Mouse (Mus musculus): ENCODE data around the gene Tmem43. TPM values are rescaled to one million over a fixed set of nuclear protein-coding genes. Genes with fewer than 3 reads are reported as not detected.
"Not testable (repeated sequence)": the region's sequence is repeated elsewhere in the genome, so short reads cannot be mapped to it uniquely, and the experiment has no call there.

The Tmem43 gene
- polyA plus RNA-seq, 1 experiment from 2014 or later = 60.9 TPM

- Histone ChIP-seq H3K36me3 (ENCODE audit: control insufficient read depth, insufficient read depth, low read length) (peaks cover 3% of the 10 kb centered on the region; the same call in 1 of the 2 replicates), H3K27ac (ENCODE audit: low read depth, low read length) (no peak overlapping the region), H3K9ac (ENCODE audit: low read length) (no peak overlapping the region), H3K4me3 (ENCODE audit: low read depth, low read length) (no peak overlapping the region), H3K4me2 (ENCODE audit: low read depth) (no peak overlapping the region), H3K27me3 (ENCODE audit: control insufficient read depth, insufficient read depth, low read length) (no peaks in the 10 kb centered on the region), H3K9me3 (ENCODE audit: control insufficient read depth, low read length) (no peaks in the 10 kb centered on the region), H3K4me1 (ENCODE audit: control insufficient read depth, insufficient read depth, low read length) (no peaks in the 10 kb centered on the region)
- 77% methylated on average over 1 of the region's 1 CpGs for WGBS
- ATAC-seq (ENCODE audit: insufficient read depth, low FRiP score, low TSS enrichment) = no peak
- no peak for DNase-seq (ENCODE audit: low spot score)
Measured at GRCm38 (mm10) chr6:91459471-91459870, 14.0 kb upstream of the Tmem43 start.

- peaks cover 6% of the 10 kb centered on the region; the same call in 1 of the 2 replicates for H3K36me3 ChIP-seq (ENCODE audit: control insufficient read depth, insufficient read depth, low read length)
- no peak overlapping the region for H3K4me2 ChIP-seq (ENCODE audit: low read depth)
- H3K9ac ChIP-seq (ENCODE audit: low read length) = no peak overlapping the region
- no peak overlapping the region for H3K27ac ChIP-seq (ENCODE audit: low read depth, low read length)
- 93% methylated on average over 2 of the region's 2 CpGs for WGBS
- no peak overlapping the region for H3K4me3 ChIP-seq (ENCODE audit: low read depth, low read length)
- H3K9me3 ChIP-seq (ENCODE audit: control insufficient read depth, low read length) = no peaks in the 10 kb centered on the region
- no peaks in the 10 kb centered on the region for H3K27me3 ChIP-seq (ENCODE audit: control insufficient read depth, insufficient read depth, low read length)
- no peaks in the 10 kb centered on the region for H3K4me1 ChIP-seq (ENCODE audit: control insufficient read depth, insufficient read depth, low read length)
- ATAC-seq (ENCODE audit: insufficient read depth, low FRiP score, low TSS enrichment) (no peak), DNase-seq (ENCODE audit: low spot score) (no peak)
Measured at GRCm38 (mm10) chr6:91465756-91466155, 7.7 kb upstream of the Tmem43 start.

GRCm38 (mm10) chr6:91467106-91467505 lies 6.4 kb upstream of the Tmem43 start:
- no peak for ATAC-seq (ENCODE audit: insufficient read depth, low FRiP score, low TSS enrichment)
- no peak overlapping the region for H3K27ac ChIP-seq (ENCODE audit: low read depth, low read length)
- DNase-seq (ENCODE audit: low spot score) = no peak
- WGBS = 71% methylated on average over 1 of the region's 1 CpGs
- no peak overlapping the region for H3K9ac ChIP-seq (ENCODE audit: low read length)
- no peaks in the 10 kb centered on the region for H3K9me3 ChIP-seq (ENCODE audit: control insufficient read depth, low read length)
- H3K27me3 ChIP-seq (ENCODE audit: control insufficient read depth, insufficient read depth, low read length) = no peaks in the 10 kb centered on the region
- peaks cover 6% of the 10 kb centered on the region; the same call in 1 of the 2 replicates for H3K36me3 ChIP-seq (ENCODE audit: control insufficient read depth, insufficient read depth, low read length)
- no peak overlapping the region for H3K4me3 ChIP-seq (ENCODE audit: low read depth, low read length)
- H3K4me2 ChIP-seq (ENCODE audit: low read depth) = no peak overlapping the region
- H3K4me1 ChIP-seq (ENCODE audit: control insufficient read depth, insufficient read depth, low read length) = peaks cover 2% of the 10 kb centered on the region; the same call in 1 of the 2 replicates

- WGBS = 92% methylated on average over 2 of the region's 2 CpGs
- no peaks in the 10 kb centered on the region for H3K9me3 ChIP-seq (ENCODE audit: control insufficient read depth, low read length)
- ATAC-seq (ENCODE audit: insufficient read depth, low FRiP score, low TSS enrichment) = no peak
- H3K4me1 ChIP-seq (ENCODE audit: control insufficient read depth, insufficient read depth, low read length) = peaks cover 11% of the 10 kb centered on the region
- DNase-seq (ENCODE audit: low spot score) = no peak
- no peak overlapping the region for H3K4me3 ChIP-seq (ENCODE audit: low read depth, low read length)
- no peak overlapping the region for H3K9ac ChIP-seq (ENCODE audit: low read length)
- H3K27me3 ChIP-seq (ENCODE audit: control insufficient read depth, insufficient read depth, low read length) = no peaks in the 10 kb centered on the region
- no peak overlapping the region for H3K27ac ChIP-seq (ENCODE audit: low read depth, low read length)
- no peak overlapping the region for H3K4me2 ChIP-seq (ENCODE audit: low read depth)
- H3K36me3 ChIP-seq (ENCODE audit: control insufficient read depth, insufficient read depth, low read length) = no peaks in the 10 kb centered on the region; the same call in 1 of the 2 replicates
Measured at GRCm38 (mm10) chr6:91470712-91471111, 2.8 kb upstream of the Tmem43 start.

GRCm38 (mm10) chr6:91471427-91471826 lies 2.1 kb upstream of the Tmem43 start:
- not testable (repeated sequence) for H3K9me3 ChIP-seq (ENCODE audit: control insufficient read depth, low read length); H3K36me3 ChIP-seq (ENCODE audit: control insufficient read depth, insufficient read depth, low read length); H3K27ac ChIP-seq (ENCODE audit: low read depth, low read length); H3K9ac ChIP-seq (ENCODE audit: low read length); H3K4me3 ChIP-seq (ENCODE audit: low read depth, low read length); DNase-seq (ENCODE audit: low spot score); H3K4me2 ChIP-seq (ENCODE audit: low read depth); ATAC-seq (ENCODE audit: insufficient read depth, low FRiP score, low TSS enrichment); H3K27me3 ChIP-seq (ENCODE audit: control insufficient read depth, insufficient read depth, low read length)
- H3K4me1 ChIP-seq (ENCODE audit: control insufficient read depth, insufficient read depth, low read length) = peaks cover 11% of the 10 kb centered on the region
- 89% methylated on average over 3 of the region's 3 CpGs for WGBS

- peak overlapping the region; percentile 75 for H3K4me2 ChIP-seq (ENCODE audit: low read depth)
- no peaks in the 10 kb centered on the region; the same call in 1 of the 2 replicates for H3K36me3 ChIP-seq (ENCODE audit: control insufficient read depth, insufficient read depth, low read length)
- H3K27me3 ChIP-seq (ENCODE audit: control insufficient read depth, insufficient read depth, low read length) = no peaks in the 10 kb centered on the region
- peak overlapping the region; percentile 74 for H3K9ac ChIP-seq (ENCODE audit: low read length)
- no peak overlapping the region for H3K27ac ChIP-seq (ENCODE audit: low read depth, low read length)
- peak overlapping the region; percentile 84 for H3K4me3 ChIP-seq (ENCODE audit: low read depth, low read length)
- DNase-seq (ENCODE audit: low spot score) (no peak), ATAC-seq (ENCODE audit: insufficient read depth, low FRiP score, low TSS enrichment) (no peak)
- H3K4me1 ChIP-seq (ENCODE audit: control insufficient read depth, insufficient read depth, low read length) = peaks cover 11% of the 10 kb centered on the region
- 39% methylated on average over 6 of the region's 6 CpGs for WGBS
- no peaks in the 10 kb centered on the region for H3K9me3 ChIP-seq (ENCODE audit: control insufficient read depth, low read length)
Measured at GRCm38 (mm10) chr6:91472319-91472718, 1.2 kb upstream of the Tmem43 start.

GRCm38 (mm10) chr6:91473805-91474440 lies 420 bp downstream of the Tmem43 start:
- H3K4me3 ChIP-seq (ENCODE audit: low read depth, low read length) = peak overlapping the region; percentile 84
- under 1% methylated on average over 27 of the region's 27 CpGs for WGBS
- H3K9me3 ChIP-seq (ENCODE audit: control insufficient read depth, low read length) = no peaks in the 10 kb centered on the region
- peaks cover 11% of the 10 kb centered on the region for H3K4me1 ChIP-seq (ENCODE audit: control insufficient read depth, insufficient read depth, low read length)
- peak overlapping the region; percentile 86 for H3K4me2 ChIP-seq (ENCODE audit: low read depth)
- 0 out of 2 replicates have a peak overlapping the region, but pooled peaks have one; percentile 10 for H3K27ac ChIP-seq (ENCODE audit: low read depth, low read length)
- no peaks in the 10 kb centered on the region for H3K27me3 ChIP-seq (ENCODE audit: control insufficient read depth, insufficient read depth, low read length)
- DNase-seq (ENCODE audit: low spot score) = no peak
- peaks cover 9% of the 10 kb centered on the region for H3K36me3 ChIP-seq (ENCODE audit: control insufficient read depth, insufficient read depth, low read length)
- H3K9ac ChIP-seq (ENCODE audit: low read length) = peak overlapping the region; percentile 80
- peak; percentile 54; the same call in 1 of the 2 replicates for ATAC-seq (ENCODE audit: insufficient read depth, low FRiP score, low TSS enrichment)

- DNase-seq (ENCODE audit: low spot score) = no peak
- 57% methylated on average over 9 of the region's 9 CpGs for WGBS
- Histone ChIP-seq H3K27me3 (ENCODE audit: control insufficient read depth, insufficient read depth, low read length) (no peaks in the 10 kb centered on the region), H3K4me3 (ENCODE audit: low read depth, low read length) (peak overlapping the region; percentile 84), H3K4me2 (ENCODE audit: low read depth) (peak overlapping the region; percentile 86), H3K36me3 (ENCODE audit: control insufficient read depth, insufficient read depth, low read length) (peaks cover 13% of the 10 kb centered on the region), H3K9ac (ENCODE audit: low read length) (peak overlapping the region; percentile 80), H3K9me3 (ENCODE audit: control insufficient read depth, low read length) (no peaks in the 10 kb centered on the region), H3K4me1 (ENCODE audit: control insufficient read depth, insufficient read depth, low read length) (peaks cover 11% of the 10 kb centered on the region), H3K27ac (ENCODE audit: low read depth, low read length) (no peak overlapping the region)
- no peak for ATAC-seq (ENCODE audit: insufficient read depth, low FRiP score, low TSS enrichment)
Measured at GRCm38 (mm10) chr6:91474441-91475190, 1.1 kb downstream of the Tmem43 start.
